Mouse (Mus musculus) kidney, adult 8-10 months (tissue): ENCODE measurements at regions not wholly inside any gene's neighbourhood (a gene's known extent, or its start where the extent isn't known, plus 50 kb on each side); places are given as distances from the start of the nearest gene placed in this dataset.

ENCODE experiments used
- DNase-seq, 2 experiments: peaks; one replicate each; pipeline ENCODE4 v3.0.0; 2022

DNA sequence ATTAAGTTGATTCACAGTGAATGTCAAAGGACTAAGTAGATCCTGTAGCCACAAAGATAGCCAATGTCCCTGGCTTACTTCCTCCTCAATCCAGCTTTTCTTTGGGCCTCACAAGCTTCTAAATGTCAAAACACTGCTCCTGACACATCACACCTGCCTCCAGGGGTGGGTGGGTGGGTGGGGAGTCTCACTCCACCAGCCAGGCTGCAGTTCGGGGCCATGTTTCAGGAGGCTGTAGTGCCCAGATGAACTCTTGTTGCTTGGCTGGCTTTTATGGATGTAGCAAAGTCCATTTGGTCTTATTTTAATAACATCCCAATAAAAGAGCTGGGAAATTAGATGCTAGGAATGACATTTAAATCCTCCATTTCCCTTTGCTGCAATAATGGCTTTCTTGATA lies 94.5 kb upstream of the Nt5c1b start:
- DNase-seq: no peak

DNA sequence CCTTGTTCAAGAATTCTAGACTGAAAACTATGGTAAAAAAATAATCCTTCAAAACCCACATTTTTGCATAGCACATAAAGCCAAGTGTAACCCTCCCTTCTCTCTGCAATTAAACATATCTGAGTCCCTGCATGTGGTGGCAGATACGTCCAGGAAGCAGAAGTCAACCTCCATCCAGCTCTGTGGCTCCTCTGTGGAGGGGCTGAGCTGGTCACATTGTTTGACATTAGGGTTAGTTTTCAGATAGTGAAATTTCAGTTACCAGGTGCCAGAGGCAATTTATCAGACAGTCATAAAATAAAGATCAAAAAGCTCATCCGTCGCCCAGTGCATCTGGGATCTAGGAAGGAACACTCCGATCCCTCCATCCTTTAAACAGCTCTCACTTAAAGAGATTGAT lies 77.1 kb upstream of the Nt5c1b start:
- no peak for DNase-seq

DNA sequence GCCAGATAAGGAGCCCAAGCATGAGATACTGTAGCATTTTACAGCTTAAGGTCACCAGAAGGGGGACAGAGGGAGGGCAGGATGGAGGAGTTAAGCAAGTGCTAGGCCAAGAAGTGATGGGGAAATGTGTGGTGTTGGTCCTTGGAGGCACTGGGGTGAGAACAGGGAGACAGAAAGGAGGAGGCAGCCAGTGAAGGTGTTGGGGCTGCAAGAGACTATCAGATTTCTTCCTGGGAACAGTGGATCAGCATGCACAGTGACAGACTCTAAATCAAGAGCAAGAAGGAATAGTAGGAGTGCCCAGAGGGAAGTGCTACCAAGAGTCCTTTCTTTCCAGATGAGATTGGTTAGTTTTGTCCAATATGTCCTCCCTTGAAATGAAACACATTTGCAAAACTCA lies 63.8 kb upstream of the Nt5c1b start:
- DNase-seq: no peak
